Mouse (Mus musculus): Measurements from ENCODE around the gene Cdk7.

- TF ChIP-seq CTCF (conservative IDR thresholded peaks at IDR 0.05; ENCODE audit: low read length) (no peak), POU5F1 (IDR thresholded peaks at IDR 0.05; ENCODE audit: borderline replicate concordance, low read length) (no peak)
These were observed 46.8 kb upstream of the Cdk7 start for GRCm38 (mm10) chr13:100777491-100777890.
